Mouse (Mus musculus): ENCODE measurements around the gene Ptger1.

- peak; percentile 46 for TF ChIP-seq POLR2A (IDR thresholded peaks at IDR 0.05; ENCODE audit: low read depth, low read length)
- no peak for TF ChIP-seq CTCF (conservative IDR thresholded peaks at IDR 0.05; ENCODE audit: insufficient read depth, insufficient read length, low read depth, low read length)
These were observed 14.3 kb upstream of the Ptger1 start, which contains the start of gene Gipc1 for GRCm38 (mm10) chr8:83652030-83652743.

Data from kidney, adult 2 months (tissue).